Mouse (Mus musculus) midbrain, embryonic 16.5 days (tissue): ENCODE data around the gene Npff. TPM values are rescaled to one million over a fixed set of nuclear protein-coding genes. Genes with fewer than 3 reads are reported as not detected.

Experiments used
- ATAC-seq: fragments of 200-750 bp; cut with Nextera tagmentation; 2 replicates; pipeline ENCODE4 v1.8.0; 2017; ENCODE audit warnings: moderate TSS enrichment
- H3K27ac ChIP-seq: fragments of 300-500 bp; sonication (generic); 2 replicates; pipeline ENCODE4 v1.5.1; 2014; ENCODE audit warnings: mild to moderate bottlenecking, low read length, mixed read lengths
- H3K27me3 ChIP-seq: fragments of 300-500 bp; sonication (generic); 2 replicates; pipeline ENCODE4 v1.6.1; 2014; ENCODE audit warnings: low read depth, low read length, mixed read lengths; ENCODE audit not compliant: control insufficient read depth, insufficient read depth
- H3K36me3 ChIP-seq: fragments of 300-500 bp; sonication (generic); 2 replicates; pipeline ENCODE4 v1.6.1; 2014; ENCODE audit warnings: mild to moderate bottlenecking, low read length, moderate library complexity, mixed read lengths; ENCODE audit not compliant: control insufficient read depth, insufficient read depth
- H3K4me1 ChIP-seq: fragments of 300-500 bp; sonication (generic); 2 replicates; pipeline ENCODE4 v1.6.1; 2014; ENCODE audit warnings: mild to moderate bottlenecking, low read length, mixed read lengths; ENCODE audit not compliant: control insufficient read depth, insufficient read depth
- H3K4me2 ChIP-seq: fragments of 300-500 bp; sonication (generic); 2 replicates; pipeline ENCODE4 v1.6.1; 2014; ENCODE audit warnings: mild to moderate bottlenecking, low read length, mixed read lengths
- H3K4me3 ChIP-seq: fragments of 300-500 bp; sonication (generic); 2 replicates; pipeline ENCODE4 v1.5.1; 2014; ENCODE audit warnings: low read depth, mild to moderate bottlenecking, low read length, moderate library complexity, mixed read lengths
- H3K9ac ChIP-seq: fragments of 300-500 bp; sonication (generic); 2 replicates; pipeline ENCODE4 v1.6.1; 2014; ENCODE audit warnings: low read depth, low read length, mixed read lengths
- H3K9me3 ChIP-seq: fragments of 300-500 bp; sonication (generic); replicated peaks from 2 replicates; pipeline ENCODE4 v1.6.1; 2014; ENCODE audit warnings: mild to moderate bottlenecking, low read length, mixed read lengths; ENCODE audit not compliant: control insufficient read depth, poor library complexity, severe bottlenecking
- WGBS: fragments of 180-500 bp; shearing (Covaris S2); extraction: QIAGEN DNeasy Blood & Tissue Kit; methylation state at CpG from one replicate; pipeline ENCODE4 v1.1.7; 2014; 5-methylcytosine and 5-hydroxymethylcytosine counted together
- polyA plus RNA-seq: library from polyadenylated mRNA; unstranded; fragments of >200 nt; fragmentation: Nextera tagmentation; extraction: Ambion mirVana; gene quantifications from 2 replicates; pipeline ENCODE4 v1.2.1, GENCODE M21; 2015

Npff gene
- polyA plus RNA-seq, 1 experiment from 2014 or later = 2.2 TPM

- Histone ChIP-seq H3K4me3 (no peak overlapping the region), H3K27ac (no peak overlapping the region), H3K9me3 (no peaks in the 10 kb centered on the region), H3K27me3 (no peaks in the 10 kb centered on the region), H3K9ac (no peak overlapping the region), H3K36me3 (peaks cover 12% of the 10 kb centered on the region), H3K4me2 (no peak overlapping the region), H3K4me1 (no peaks in the 10 kb centered on the region)
- no peak for ATAC-seq
- 81% methylated on average over 3 of the region's 3 CpGs for WGBS
Measured at GRCm38 (mm10) chr15:102527936-102528335, 3.2 kb upstream of the Npff start.

- 90% methylated on average over 6 of the region's 6 CpGs for WGBS
- Histone ChIP-seq H3K4me2 (no peak overlapping the region), H3K4me3 (no peak overlapping the region), H3K27me3 (no peaks in the 10 kb centered on the region), H3K36me3 (peaks cover 19% of the 10 kb centered on the region), H3K9ac (no peak overlapping the region), H3K9me3 (no peaks in the 10 kb centered on the region), H3K27ac (no peak overlapping the region), H3K4me1 (no peaks in the 10 kb centered on the region)
- ATAC-seq = no peak
Measured at GRCm38 (mm10) chr15:102526111-102527002, 1.6 kb upstream of the Npff start.

GRCm38 (mm10) chr15:102521480-102521879 lies 3.3 kb downstream of the Npff start:
- Histone ChIP-seq H3K27me3 (no peaks in the 10 kb centered on the region), H3K27ac (no peak overlapping the region), H3K4me2 (no peak overlapping the region), H3K4me1 (peaks cover 10% of the 10 kb centered on the region), H3K9ac (no peak overlapping the region), H3K4me3 (no peak overlapping the region), H3K9me3 (no peaks in the 10 kb centered on the region), H3K36me3 (peaks cover 9% of the 10 kb centered on the region)
- WGBS = 87% methylated on average over 4 of the region's 4 CpGs
- ATAC-seq = no peak

- H3K4me2 ChIP-seq = no peak overlapping the region
- no peak for ATAC-seq
- no peaks in the 10 kb centered on the region for H3K27me3 ChIP-seq
- no peaks in the 10 kb centered on the region for H3K9me3 ChIP-seq
- peaks cover 17% of the 10 kb centered on the region for H3K4me1 ChIP-seq
- H3K4me3 ChIP-seq = no peak overlapping the region
- peaks cover 9% of the 10 kb centered on the region for H3K36me3 ChIP-seq
- WGBS = 92% methylated on average over 4 of the region's 4 CpGs
- no peak overlapping the region for H3K9ac ChIP-seq
- no peak overlapping the region for H3K27ac ChIP-seq
Measured at GRCm38 (mm10) chr15:102520416-102520815, 4.3 kb downstream of the Npff start.

- Histone ChIP-seq H3K4me3 (peak overlapping the region; percentile 72), H3K27ac (peak overlapping the region; percentile 100), H3K27me3 (no peaks in the 10 kb centered on the region), H3K9ac (peak overlapping the region; percentile 87), H3K4me1 (peaks cover 26% of the 10 kb centered on the region), H3K36me3 (peaks cover 9% of the 10 kb centered on the region), H3K9me3 (no peaks in the 10 kb centered on the region), H3K4me2 (peak overlapping the region; percentile 84)
- 75% methylated on average over 15 of the region's 17 CpGs for WGBS
- ATAC-seq = no peak
Measured at GRCm38 (mm10) chr15:102519211-102520141, 5.3 kb downstream of the Npff start.

GRCm38 (mm10) chr15:102518859-102519201 lies 5.9 kb downstream of the Npff start:
- Histone ChIP-seq H3K4me1 (peaks cover 27% of the 10 kb centered on the region), H3K9me3 (no peaks in the 10 kb centered on the region), H3K36me3 (peaks cover 9% of the 10 kb centered on the region), H3K4me3 (peak overlapping the region; percentile 72), H3K4me2 (peak overlapping the region; percentile 84), H3K27ac (peak overlapping the region; percentile 100), H3K9ac (peak overlapping the region; percentile 87), H3K27me3 (no peaks in the 10 kb centered on the region)
- no peak; the same call in 1 of the 2 replicates for ATAC-seq
- 15% methylated on average over 9 of the region's 9 CpGs for WGBS

GRCm38 (mm10) chr15:102517976-102518858 lies 6.5 kb downstream of the Npff start, which contains the start of gene Tarbp2:
Gene Tarbp2 (plus strand): TSS chr15:102518192.
- peak within 1 kb of the TSS; percentile 72 for H3K4me3 ChIP-seq
- H3K9ac ChIP-seq = peak within 1 kb of the TSS; percentile 90
- peak within 1 kb of the TSS; percentile 91 for H3K4me2 ChIP-seq
- WGBS = under 1% methylated on average over 60 of the region's 60 CpGs
- peaks cover 9% of the 10 kb centered on the region for H3K36me3 ChIP-seq
- no peaks in the 10 kb centered on the region for H3K27me3 ChIP-seq
- H3K9me3 ChIP-seq = no peaks in the 10 kb centered on the region
- H3K27ac ChIP-seq = peak within 1 kb of the TSS; percentile 100
- peak; percentile 91 for ATAC-seq
- H3K4me1 ChIP-seq = peaks cover 33% of the 10 kb centered on the region

GRCm38 (mm10) chr15:102517631-102517975 lies 7.1 kb downstream of the Npff start:
- peak overlapping the region; percentile 91 for H3K4me2 ChIP-seq
- 0% methylated on average over 10 of the region's 10 CpGs for WGBS
- H3K27ac ChIP-seq = peak overlapping the region; percentile 96
- ATAC-seq = no peak
- H3K9ac ChIP-seq = peak overlapping the region; percentile 90
- H3K27me3 ChIP-seq = no peaks in the 10 kb centered on the region
- peaks cover 9% of the 10 kb centered on the region for H3K36me3 ChIP-seq
- H3K4me1 ChIP-seq = peaks cover 37% of the 10 kb centered on the region
- H3K9me3 ChIP-seq = no peaks in the 10 kb centered on the region
- H3K4me3 ChIP-seq = peak overlapping the region; percentile 69
